Mouse (Mus musculus) granulocyte monocyte progenitor cell, adult 5-6 weeks (primary cell): ENCODE results near the gene Efcab14. TPM values are rescaled to one million over a fixed set of nuclear protein-coding genes. Genes with fewer than 3 reads are reported as not detected.
A peak's percentile ranks its signal among the peaks of the same experiment; 100 is the strongest.

ENCODE experiments used
- ATAC-seq: replicated peaks from 2 replicates; pipeline ENCODE4 v1.8.0; 2016; ENCODE audit warnings: mild to moderate bottlenecking, moderate TSS enrichment, inconsistent platforms; ENCODE audit not compliant: poor library complexity, severe bottlenecking
- total RNA-seq, 2 experiments: library from RNA; stranded (forward) in 1 of 2; stranded (reverse) in 1 of 2; fragments of 200-712, 200-1000 nt in 1 of 2; fragments of >200 nt in 1 of 2; fragmentation: Nextera tagmentation in 1 of 2; gene quantifications; 2 replicates each; pipeline ENCODE4 v1.2.3; 2014 to 2017

The Efcab14 gene
- total RNA-seq, 2 experiments from 2014 or later: 25.4 to 43.2 TPM

DNA sequence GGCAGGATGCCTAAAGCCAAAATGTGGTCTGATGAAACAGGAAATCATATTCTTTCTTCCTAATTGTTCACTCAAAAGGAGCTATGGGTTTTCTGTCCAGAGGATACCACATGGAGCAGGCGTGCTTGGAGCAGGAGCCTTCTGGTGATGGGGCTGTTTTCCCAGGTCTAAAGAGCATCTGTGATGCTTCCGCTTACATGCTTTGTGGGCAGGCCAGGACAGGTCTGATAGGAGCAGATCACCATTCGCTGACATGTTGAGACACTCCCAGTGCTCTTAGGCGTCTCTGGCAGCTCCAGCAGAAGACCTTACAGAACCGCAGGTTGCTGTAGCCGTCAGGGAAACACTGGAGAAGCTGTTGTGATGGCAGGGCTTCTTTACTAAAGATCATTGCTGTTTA, 37.5 kb downstream of the Efcab14 start:
- ATAC-seq: no peak

DNA sequence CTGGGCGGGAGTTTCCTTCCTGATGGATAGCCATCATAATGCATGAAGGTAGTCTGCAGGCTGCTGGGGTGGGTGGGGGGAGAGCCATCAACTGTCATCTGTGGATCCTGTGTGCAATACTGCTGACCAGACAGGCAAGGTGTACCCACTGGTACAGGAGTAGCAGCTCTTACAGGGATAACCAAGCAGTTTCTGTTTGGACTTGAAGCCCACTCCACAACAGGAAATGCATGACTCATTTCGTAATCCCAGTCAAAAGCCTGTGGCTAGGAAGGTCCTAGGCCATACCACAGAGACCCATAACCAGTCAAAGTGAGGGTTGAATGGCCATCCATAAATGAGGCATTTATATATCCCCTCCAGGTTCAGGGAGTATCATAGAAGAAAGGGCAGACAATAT, 40.1 kb downstream of the Efcab14 start:
- peak; percentile 62 for ATAC-seq

DNA sequence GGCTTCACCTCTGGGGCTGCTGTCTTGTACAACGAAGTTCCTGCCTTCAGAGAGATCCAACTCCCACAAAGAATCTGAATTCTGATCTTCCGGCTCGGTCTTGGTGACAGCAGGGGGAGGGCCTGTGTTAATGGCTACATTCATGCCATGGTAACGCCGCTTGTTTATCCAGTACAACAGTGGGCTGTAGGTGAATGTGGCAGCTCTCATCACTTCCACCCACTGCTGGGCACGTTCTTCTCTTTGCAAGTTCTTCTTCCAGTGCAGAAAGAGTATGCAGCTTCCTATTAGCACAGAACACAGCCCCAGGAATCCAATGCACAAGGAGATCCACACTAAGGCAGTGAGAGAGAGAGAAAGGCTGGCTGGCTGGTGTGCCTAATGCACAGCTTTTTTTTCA, 42.7 kb downstream of the Efcab14 start:
- ATAC-seq: no peak

DNA sequence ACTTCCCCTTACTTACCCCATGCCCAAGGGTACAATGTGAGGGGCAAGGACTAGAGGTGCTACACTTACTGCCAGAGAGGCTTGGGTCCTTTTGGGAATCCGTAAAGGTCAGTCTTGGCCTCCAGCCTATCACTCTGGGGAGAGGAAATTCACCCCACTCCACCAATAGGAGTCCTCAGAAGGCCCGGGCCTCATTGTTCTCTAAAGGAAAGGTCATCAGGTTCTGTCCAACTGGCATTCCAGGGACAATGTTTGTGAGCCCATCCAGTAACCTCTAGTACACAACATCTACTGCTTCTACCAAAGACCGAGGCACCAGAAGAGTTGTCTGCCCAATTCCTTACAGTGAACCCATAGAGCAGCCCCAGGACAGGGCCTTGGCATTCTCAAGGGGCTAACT, 43.4 kb downstream of the Efcab14 start, which contains the start of gene Tex38:
TSS of gene Tex38 (minus strand) at position 101 of the 400 bp plus-strand sequence.
- no peak for ATAC-seq

DNA sequence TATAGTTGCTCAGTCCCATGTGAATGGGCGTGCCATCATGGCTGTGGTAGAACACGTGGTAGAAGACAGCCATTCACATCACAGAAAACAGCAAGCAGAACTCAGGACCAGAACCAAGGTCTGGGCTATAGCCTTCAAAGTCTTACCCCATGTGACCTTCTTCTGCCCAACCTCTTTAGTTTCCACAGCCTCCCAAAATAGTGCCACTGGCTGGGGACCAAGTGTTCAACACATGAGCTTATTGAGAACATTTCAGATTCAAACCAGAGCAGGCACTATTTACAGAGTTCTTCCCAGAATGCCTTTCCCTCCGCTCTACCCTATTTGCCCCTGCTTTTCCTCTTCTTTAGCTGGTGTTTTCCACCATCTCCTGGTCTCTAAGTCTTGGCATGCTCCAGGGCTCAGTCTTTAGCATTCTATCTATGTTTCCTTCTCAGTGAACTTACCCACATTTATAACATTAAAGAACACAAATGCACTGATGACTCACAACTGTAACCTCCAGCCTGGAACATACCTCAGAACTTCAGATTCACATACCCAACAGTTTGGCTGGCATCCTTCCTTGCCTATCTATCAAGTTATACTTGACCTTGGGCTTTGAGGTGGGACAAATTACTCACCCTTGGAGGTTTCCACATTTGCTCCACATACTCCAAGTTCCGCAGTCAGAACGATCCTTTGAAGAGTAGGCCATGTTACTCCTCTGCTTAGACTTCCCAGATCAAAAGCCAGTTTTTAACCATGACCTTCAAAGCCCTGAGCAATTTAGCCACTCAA, 44.7 kb downstream of the Efcab14 start:
- ATAC-seq: no peak

DNA sequence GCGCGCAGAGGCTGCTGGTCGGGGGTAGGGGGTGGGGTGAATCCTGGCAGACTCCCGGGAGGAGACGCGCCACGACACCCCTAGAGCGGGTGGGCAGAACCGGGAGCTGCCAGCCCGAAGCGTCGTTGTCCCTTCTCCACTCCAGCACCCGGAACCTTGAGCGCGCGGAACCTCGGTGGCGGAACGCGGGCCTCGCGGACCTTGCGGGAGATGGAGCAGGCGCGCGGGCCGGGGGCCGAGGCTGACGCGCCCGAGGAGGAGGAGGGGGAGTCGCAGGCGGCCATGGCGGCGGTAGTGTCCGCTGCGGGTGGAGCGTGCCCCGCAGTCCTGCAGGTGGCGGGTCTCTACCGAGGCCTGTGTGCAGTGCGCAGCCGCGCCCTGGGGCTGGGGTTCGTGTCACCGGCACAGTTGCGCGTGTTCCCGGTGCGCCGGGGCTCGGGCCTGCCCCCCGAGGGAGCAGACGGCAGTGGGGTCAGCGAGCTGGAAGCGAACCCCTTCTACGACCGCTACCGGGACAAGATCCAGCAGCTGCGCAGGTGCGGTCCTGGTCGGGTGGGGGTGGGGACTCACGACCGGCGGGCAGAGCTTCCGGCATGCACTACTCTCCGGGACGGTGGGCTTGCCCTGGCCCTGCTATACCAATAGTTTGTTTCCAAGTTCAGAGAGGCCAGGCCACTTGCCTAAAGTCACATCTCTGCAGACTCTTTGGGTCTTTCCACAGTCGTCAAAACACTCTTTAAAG, 47.4 kb downstream of the Efcab14 start, which contains the start of gene Atpaf1:
TSS of gene Atpaf1 (plus strand) at position 44 of the 742 bp plus-strand sequence.
- ATAC-seq: peak; percentile 94

DNA sequence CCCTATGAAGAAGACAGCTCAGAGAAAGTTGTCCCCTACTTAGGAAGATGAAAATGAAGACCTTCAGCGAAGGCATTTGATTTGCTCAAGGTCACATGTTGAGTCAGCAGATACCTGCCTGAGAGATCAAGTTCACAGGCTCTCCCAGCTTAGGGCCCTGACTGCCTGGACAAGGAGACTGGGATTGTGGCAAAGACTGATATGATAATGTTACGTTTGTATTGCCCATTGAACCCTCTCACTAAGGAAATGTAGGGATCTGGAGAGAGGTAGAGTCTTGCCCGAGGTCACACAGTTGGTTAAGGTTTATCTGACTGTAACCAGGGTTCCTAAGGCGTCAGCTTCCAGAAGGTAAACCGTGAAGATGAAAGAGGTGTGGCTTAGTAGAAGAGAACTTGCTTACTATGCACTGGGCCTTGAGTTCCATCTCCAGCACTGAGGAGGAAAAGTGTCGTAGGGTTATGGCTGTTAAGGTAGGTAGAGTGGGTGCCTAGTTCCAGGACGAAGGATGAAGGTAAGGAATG, 48.0 kb downstream of the Efcab14 start:
- no peak for ATAC-seq

DNA sequence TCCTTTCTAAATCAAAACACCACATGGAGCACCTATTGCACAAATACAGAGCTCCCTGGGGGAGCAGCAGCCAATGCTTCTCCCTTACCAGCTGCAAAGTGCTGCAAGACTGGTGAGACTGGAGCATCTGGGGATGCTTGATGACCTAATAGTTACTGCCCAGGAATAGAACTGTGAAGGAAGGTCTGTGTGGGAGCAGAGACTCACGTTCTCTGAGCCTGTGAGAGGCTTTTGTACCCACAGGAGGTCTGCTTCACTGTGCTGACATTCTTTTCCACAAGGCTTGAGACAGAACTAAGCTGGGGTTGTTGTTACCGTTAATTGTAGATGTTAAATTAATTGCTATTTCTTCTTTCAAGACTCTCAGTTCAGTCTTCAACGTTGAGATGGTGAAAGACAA, 53.3 kb downstream of the Efcab14 start:
- ATAC-seq: no peak

DNA sequence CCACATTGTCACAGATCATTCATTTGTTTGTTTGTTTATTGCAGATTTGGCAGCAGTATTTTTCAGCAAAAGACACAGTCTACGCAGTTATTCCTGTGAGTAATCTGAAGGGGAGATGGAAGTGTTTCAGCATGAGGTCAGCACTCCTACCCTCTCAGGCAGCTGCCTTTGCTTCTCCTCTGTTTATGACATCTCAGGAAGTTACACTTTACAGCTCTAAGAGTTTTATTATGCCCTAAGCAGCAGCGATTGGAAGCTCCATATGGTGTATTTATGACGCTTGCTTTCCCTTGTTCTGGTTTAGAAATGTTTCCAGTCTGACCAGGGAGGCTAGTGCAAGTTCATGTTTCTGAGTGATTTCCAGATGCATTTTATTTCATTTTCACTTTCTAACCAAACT, 57.8 kb downstream of the Efcab14 start:
- no peak for ATAC-seq

DNA sequence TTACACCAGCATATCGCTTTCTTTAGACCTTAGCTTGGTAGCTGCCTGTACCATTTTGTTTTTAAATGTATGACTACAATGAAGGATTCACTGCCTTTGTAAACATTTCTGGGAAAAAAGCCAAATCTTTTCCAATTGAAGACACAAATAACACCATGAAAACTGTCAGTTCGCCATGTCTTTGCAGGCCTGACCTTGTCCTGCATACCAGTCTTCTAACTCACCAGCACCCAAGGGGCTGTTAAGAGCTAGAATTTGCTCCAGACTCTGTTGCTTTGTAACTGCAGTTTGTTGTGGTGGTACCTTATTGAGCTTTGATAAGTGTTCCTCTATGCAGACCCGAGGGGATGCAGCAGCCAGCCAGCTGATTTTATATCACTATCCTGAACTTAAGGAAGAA, 62.4 kb downstream of the Efcab14 start:
- ATAC-seq: no peak

DNA sequence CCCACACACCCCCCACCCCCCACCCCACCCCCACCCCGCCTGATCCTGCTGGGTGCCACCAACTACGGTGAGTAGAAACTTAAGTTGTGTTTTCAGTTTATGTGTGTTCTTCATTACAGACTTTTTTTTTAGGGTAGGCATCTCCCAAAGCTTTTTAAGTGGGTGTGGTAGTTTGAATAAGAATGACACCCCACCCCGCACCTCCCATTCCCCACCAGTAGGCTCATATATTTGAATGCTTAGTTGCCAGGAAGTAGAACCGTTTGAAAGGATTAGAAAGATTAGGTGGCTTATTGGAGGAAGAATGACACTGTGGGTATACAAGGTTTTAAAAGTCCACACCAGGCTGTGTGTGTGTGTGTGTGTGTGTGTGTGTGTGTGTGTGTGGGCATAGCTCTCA, 74.8 kb downstream of the Efcab14 start:
- ATAC-seq: no peak

DNA sequence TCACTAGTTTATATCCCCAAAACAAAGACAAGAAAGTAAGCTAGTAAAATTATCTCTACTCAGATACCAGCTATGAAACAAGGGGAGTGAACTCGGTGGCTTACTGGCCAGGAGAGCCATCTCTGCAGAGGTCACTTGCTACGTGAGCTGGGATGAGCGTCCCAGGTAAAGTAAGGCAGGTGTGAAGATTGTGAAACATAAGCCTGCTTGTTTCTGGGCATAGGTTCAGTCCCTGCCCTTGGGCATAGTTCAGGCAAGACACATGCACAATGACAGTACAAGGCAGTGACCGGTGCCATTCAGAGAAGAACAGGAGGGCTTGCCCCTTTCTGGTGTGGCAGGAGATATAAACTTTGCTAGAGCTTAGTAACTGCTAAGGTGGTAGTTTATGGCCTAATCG, 78.1 kb downstream of the Efcab14 start:
- ATAC-seq: no peak

DNA sequence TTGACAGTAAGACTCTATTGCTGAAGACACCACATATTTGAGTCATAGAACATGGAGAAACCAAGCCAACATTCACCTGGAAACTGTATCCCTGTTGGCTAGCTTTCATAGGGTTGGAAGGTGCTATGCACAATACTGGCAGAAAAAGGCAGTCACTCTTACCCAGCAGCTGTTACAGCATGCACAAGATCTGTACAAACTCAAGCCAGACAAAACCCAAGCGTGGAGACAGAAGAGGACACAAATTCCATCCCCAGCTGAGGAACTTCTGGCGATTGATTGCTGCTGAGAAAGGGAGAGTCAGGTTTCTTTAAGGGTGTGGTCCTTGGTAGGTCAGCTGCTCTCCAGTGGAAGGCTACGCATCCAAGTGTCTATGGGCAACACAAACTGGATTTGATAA, 82.7 kb downstream of the Efcab14 start:
- ATAC-seq: no peak

DNA sequence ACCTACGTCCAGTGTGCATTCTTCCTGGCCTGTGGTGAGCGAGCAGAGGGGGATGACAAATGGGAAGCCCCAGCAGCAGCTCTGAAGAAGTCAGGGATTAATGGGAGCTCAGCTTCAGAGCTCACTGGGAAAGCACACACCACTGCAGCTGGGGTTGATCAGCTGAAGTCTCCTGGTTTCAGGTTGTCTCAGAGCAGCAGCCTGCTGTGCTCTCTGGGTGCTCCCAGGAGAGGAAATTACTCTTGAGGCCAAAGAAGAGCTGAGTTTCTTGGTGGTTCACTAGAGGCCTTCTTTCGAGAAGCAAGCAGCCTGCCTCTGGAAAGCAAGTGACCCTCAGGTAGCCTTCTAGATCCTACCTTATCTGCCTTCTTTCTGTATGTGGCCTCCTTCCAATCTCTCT, 83.4 kb downstream of the Efcab14 start:
- ATAC-seq: no peak

DNA sequence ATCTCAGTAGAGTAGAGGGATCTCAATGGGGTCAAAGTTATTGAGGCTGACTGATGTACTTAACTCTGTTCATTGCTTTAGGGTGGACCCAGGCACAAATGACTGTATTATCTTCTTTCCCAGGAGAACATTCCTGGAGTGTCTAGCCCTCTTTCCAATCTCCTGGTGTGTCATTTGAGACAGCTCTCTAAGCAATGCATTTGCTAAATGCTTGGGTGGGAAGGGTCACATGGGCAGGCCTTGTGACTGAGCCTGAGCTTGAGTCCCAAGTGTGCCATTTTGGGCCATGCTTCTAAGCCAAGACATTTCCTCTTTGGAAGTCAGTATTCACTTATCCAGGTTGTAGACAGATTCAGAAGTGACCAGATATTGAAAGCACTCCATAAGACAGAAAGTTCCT, 83.9 kb downstream of the Efcab14 start:
- ATAC-seq: no peak

DNA sequence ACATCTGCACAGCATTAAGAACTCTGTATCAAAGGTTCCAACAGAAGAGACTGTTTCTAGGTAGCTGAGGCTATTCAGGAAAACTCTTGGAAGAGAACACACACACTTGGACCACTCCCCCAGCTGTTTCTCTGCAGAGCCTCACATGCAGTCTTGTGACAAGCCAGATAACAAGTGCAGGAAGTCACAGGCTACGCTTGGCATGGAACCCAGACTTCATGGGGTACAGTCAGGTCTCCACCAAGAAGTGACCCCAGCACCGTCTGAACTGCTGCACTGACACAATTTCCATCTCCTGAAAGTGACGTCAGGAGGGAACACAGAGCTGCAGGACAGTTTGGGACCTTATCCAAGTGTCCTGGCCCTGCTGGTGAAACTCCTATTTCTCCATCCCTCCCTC, 84.4 kb downstream of the Efcab14 start:
- no peak for ATAC-seq

DNA sequence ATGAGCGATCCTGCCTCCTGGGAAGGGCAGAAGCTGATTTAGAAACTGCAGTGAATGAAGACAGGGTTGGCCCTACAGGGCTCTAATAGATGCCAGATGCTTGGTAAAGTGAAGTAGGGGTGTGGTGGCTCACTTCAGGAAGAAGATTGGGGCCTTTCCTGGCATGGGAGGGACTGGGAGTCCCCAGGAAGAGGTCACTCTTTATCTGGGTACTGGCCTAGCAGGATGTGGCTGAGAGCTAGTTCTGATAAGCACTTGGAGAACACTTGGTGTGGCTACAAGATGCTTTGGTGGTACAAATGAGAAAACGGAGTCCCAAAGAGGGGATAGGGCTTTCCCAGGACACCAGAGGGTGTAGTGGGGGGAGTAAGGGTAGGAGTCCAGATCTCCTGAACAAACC, 86.6 kb downstream of the Efcab14 start:
- no peak for ATAC-seq

DNA sequence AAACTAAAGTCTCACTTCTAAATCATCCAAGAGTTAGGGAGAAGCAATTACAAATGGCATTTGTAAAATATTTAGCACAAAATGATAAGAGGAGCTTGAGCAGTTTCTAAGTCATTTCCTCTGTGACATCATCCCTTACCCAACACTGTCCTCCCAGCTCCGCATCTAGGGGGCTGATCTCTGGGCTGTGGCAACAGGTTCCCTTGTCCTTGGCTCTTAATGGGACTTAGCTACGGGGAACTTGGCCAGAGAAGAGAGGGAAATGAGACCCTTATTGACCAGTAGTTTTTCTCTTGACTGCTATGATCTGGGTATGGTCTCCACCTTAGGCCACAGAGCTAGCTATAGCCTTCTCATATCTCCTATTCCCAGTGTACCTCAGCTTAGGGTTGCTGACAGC, 87.7 kb downstream of the Efcab14 start:
- peak; percentile 60 for ATAC-seq
